8 mouse cellular contexts compared by ENCODE assay signal in genomic region chr13:54692711-54693557, GRCm38 (mm10). TPM values are rescaled to one million over a fixed set of nuclear protein-coding genes. Genes with fewer than 3 reads are reported as not detected.
DNase-seq lines count a peak whose midpoint lies in the region; TF ChIP-seq lines count a peak whose summit lies in the region.

No protein-coding gene starts in this region.

- H3K4me2 ChIP-seq in CH12.LX (ENCODE audit: insufficient read depth, low read depth, poor library complexity, severe bottlenecking): peak overlapping the region; percentile 79

- H3K4me1 ChIP-seq in heart, adult 2 months (ENCODE audit: control insufficient read depth, insufficient read depth, low read length): peaks cover 12% of the 10 kb centered on the region
- H3K4me1 ChIP-seq in CH12.LX (ENCODE audit: control insufficient read depth in 1 of 2, insufficient read depth in 2 of 2): peaks cover 12 to 42% of the 10 kb centered on the region in 2 experiments
- H3K4me1 ChIP-seq in forebrain, embryonic 10.5 days: peaks cover 43% of the 10 kb centered on the region
- peaks cover 24% of the 10 kb centered on the region for H3K4me1 ChIP-seq in small intestine, adult 2 months (ENCODE audit: control insufficient read depth, insufficient read depth, insufficient read length, low read length)

- peak overlapping the region; percentile 99 for H3K4me3 ChIP-seq in heart, adult 2 months
- peak overlapping the region; percentile 92 to 98 (median 97) for H3K4me3 ChIP-seq in CH12.LX (replicated peaks in 1 of 3; ENCODE audit: low read depth in 2 of 3, low read length in 2 of 3, poor library complexity in 1 of 3)
- H3K4me3 ChIP-seq in forebrain, embryonic 10.5 days: peak overlapping the region; percentile 87
- peak overlapping the region; percentile 88 for H3K4me3 ChIP-seq in small intestine, adult 2 months (ENCODE audit: low read depth, low read length)

- H3K9me3 ChIP-seq in CH12.LX (replicated peaks; ENCODE audit: low read length): no peaks in the 10 kb centered on the region
- no peaks in the 10 kb centered on the region for H3K9me3 ChIP-seq in forebrain, embryonic 10.5 days

- peak overlapping the region; percentile 97 for H3K9ac ChIP-seq in heart, adult 2 months (ENCODE audit: low read depth, low read length)
- H3K9ac ChIP-seq in CH12.LX (ENCODE audit: insufficient read depth, low read depth): peak overlapping the region; percentile 79

- no peak for DNase-seq in heart, adult 2 months
- no peak for DNase-seq in heart, postnatal 4 days
- DNase-seq in CH12.LX (ENCODE audit: extremely low read depth): no peak
- DNase-seq in forebrain, embryonic 10.5 days (ENCODE audit: extremely low spot score, low spot score): peak; percentile 32
- DNase-seq in liver: peak; percentile 24
- DNase-seq in urinary bladder, adult 2 months (ENCODE audit: low spot score): no peak
- no peak for DNase-seq in layer of hippocampus, postnatal 25 days (ENCODE audit: extremely low spot score in 1 of 2, low spot score in 1 of 2)

- TF ChIP-seq CTCF in heart, adult 2 months (IDR thresholded peaks at IDR 0.05): no peak
- no peak for TF ChIP-seq CTCF in CH12.LX (conservative IDR thresholded peaks at IDR 0.05 in 1 of 2, IDR thresholded peaks at IDR 0.05 in 1 of 2; ENCODE audit: low read depth in 2 of 2, low read length in 2 of 2)
- TF ChIP-seq CTCF in small intestine, adult 2 months (IDR thresholded peaks at IDR 0.05; ENCODE audit: extremely low read depth, insufficient read length, insufficient replicate concordance, low read depth, low read length): no peak

- intact Hi-C loops in heart, adult 2 months (cut with DNase I): loop anchor here (5.0 kb wide), 1 partner anchor 226 kb away; the partner anchor contains the start of gene Thoc3

- no peaks in the 10 kb centered on the region for H3K79me2 ChIP-seq in heart, adult 2 months (replicated peaks; ENCODE audit: control insufficient read depth, insufficient read depth, low read length)
- peaks cover 11% of the 10 kb centered on the region for H3K79me2 ChIP-seq in CH12.LX (replicated peaks; ENCODE audit: control insufficient read depth, extremely low read depth, insufficient read depth, poor library complexity, severe bottlenecking)

- H3K36me3 ChIP-seq in heart, adult 2 months (ENCODE audit: control insufficient read depth, insufficient read depth, low read length): no peaks in the 10 kb centered on the region
- H3K36me3 ChIP-seq in CH12.LX (replicated peaks in 1 of 2; ENCODE audit: control insufficient read depth in 1 of 2, insufficient read depth in 1 of 2, low read length in 1 of 2): peaks cover 0 to 8% of the 10 kb centered on the region in 2 experiments
- peaks cover 5% of the 10 kb centered on the region; the same call in 1 of the 2 replicates for H3K36me3 ChIP-seq in forebrain, embryonic 10.5 days (replicated peaks)
- H3K36me3 ChIP-seq in small intestine, adult 2 months (ENCODE audit: control insufficient read depth, insufficient read depth, low read length): no peaks in the 10 kb centered on the region

- WGBS in heart, adult 2 months: 4% methylated on average over 21 of the region's 21 CpGs
- 17% methylated on average over 21 of the region's 21 CpGs for WGBS in forebrain, embryonic 10.5 days
- 3% methylated on average over 21 of the region's 21 CpGs for WGBS in small intestine, adult 2 months

- in situ Hi-C loops in CH12.LX (cut with MboI; ENCODE audit: low pct_ligation_motif_present, low pct_unique_long_range_greater_than_20kb, low sequenced_read_pairs): no loop called here

- peak overlapping the region; percentile 90 for H3K27ac ChIP-seq in heart, adult 2 months
- peak overlapping the region; percentile 91 for H3K27ac ChIP-seq in CH12.LX (ENCODE audit: insufficient read depth, low read depth)
- H3K27ac ChIP-seq in forebrain, embryonic 10.5 days: peak overlapping the region; percentile 96
- peak overlapping the region; percentile 92 for H3K27ac ChIP-seq in small intestine, adult 2 months (ENCODE audit: insufficient read depth, low read depth, low read length)

- no peaks in the 10 kb centered on the region for H3K27me3 ChIP-seq in heart, adult 2 months (ENCODE audit: control insufficient read depth, insufficient read depth, low read length)
- peaks cover 8% of the 10 kb centered on the region for H3K27me3 ChIP-seq in CH12.LX (replicated peaks)
- no peaks in the 10 kb centered on the region for H3K27me3 ChIP-seq in forebrain, embryonic 10.5 days (ENCODE audit: poor library complexity, severe bottlenecking)
- H3K27me3 ChIP-seq in small intestine, adult 2 months (ENCODE audit: control insufficient read depth, insufficient read depth, low read length): no peaks in the 10 kb centered on the region

- TF ChIP-seq RAD21 in CH12.LX (IDR thresholded peaks at IDR 0.05; ENCODE audit: low read depth, low read length): no peak

- no peak for TF ChIP-seq POLR2A in heart, adult 2 months (IDR thresholded peaks at IDR 0.05; ENCODE audit: insufficient read depth, low read depth, low read length)
- TF ChIP-seq POLR2A in CH12.LX (IDR thresholded peaks at IDR 0.05; ENCODE audit: low read depth, low read length): no peak
- TF ChIP-seq POLR2A in small intestine, adult 2 months (IDR thresholded peaks at IDR 0.05; ENCODE audit: low read depth, low read length): no peak

- no peak for TF ChIP-seq EP300 in heart, adult 2 months (IDR thresholded peaks at IDR 0.05; ENCODE audit: insufficient read depth, low read depth, low read length)
- TF ChIP-seq EP300 in CH12.LX (IDR thresholded peaks at IDR 0.05; ENCODE audit: low read length): no peak

- dilution Hi-C loops in CH12.LX (cut with MboI; ENCODE audit: extremely low pct_ligation_motif_present, extremely low pct_unique_long_range_greater_than_20kb, low sequenced_read_pairs): no loop called here

TF ChIP-seq in CH12.LX, 34 proteins besides CTCF, POLR2A, EP300 and RAD21:
- no peak for TF ChIP-seq MEF2A (IDR thresholded peaks at IDR 0.05; ENCODE audit: borderline replicate concordance, low read depth, low read length)
- no peak for TF ChIP-seq SIN3A (IDR thresholded peaks at IDR 0.05; ENCODE audit: low read length)
- TF ChIP-seq MAFK (IDR thresholded peaks at IDR 0.05; ENCODE audit: insufficient replicate concordance, low read length): no peak
- no peak for TF ChIP-seq CHD1 (IDR thresholded peaks at IDR 0.05; ENCODE audit: low read depth, low read length)
- TF ChIP-seq USF1 (IDR thresholded peaks at IDR 0.05; ENCODE audit: low read depth, low read length): no peak
- TF ChIP-seq NRF1 (IDR thresholded peaks at IDR 0.05; ENCODE audit: low read depth, low read length): no peak
- TF ChIP-seq MYC (IDR thresholded peaks at IDR 0.05; ENCODE audit: low read depth, low read length): no peak
- TF ChIP-seq E2F4 (IDR thresholded peaks at IDR 0.05; ENCODE audit: insufficient replicate concordance, low read depth, low read length): no peak
- TF ChIP-seq JUND (conservative IDR thresholded peaks at IDR 0.05; ENCODE audit: low read depth, low read length): no peak
- TF ChIP-seq CHD2 (IDR thresholded peaks at IDR 0.05; ENCODE audit: low read length): no peak

RNA-seq across cellular contexts. Expression of gene Rnf44, which starts 0.8 kb away (rescaled TPM):
- total RNA-seq in heart, adult 2 months (2021): 10 to 100 TPM; 51.6 to 54.6 TPM
- polyA plus RNA-seq in heart, adult 2 months (2012; rRNA removed): 69.2 and 94.5 TPM in 2 replicates
- 10 to 100 TPM; 60.7 to 67.0 TPM for total RNA-seq in heart, postnatal 4 days (2021)
- 12.3 TPM in 2 replicates for total RNA-seq in CH12.LX (2012; rRNA removed)
- 5.6 and 6.7 TPM in 2 replicates for total RNA-seq in CH12.LX (2014; rRNA removed)
- polyA plus RNA-seq in CH12.LX (2012; ENCODE audit: insufficient read length, low read depth): 32.5 and 38.1 TPM in 2 replicates
- 88.6 and 106 TPM in 2 replicates for polyA plus RNA-seq in forebrain, embryonic 10.5 days (2016; fragmentation: Nextera tagmentation; extraction: Ambion mirVana)
- 206 and 318 TPM in 2 replicates for polyA plus RNA-seq in small intestine, adult 2 months (2012; rRNA removed)
- polyA plus RNA-seq in urinary bladder, adult 2 months (2012; rRNA removed): 69.3 and 86.5 TPM in 2 replicates
- total RNA-seq in layer of hippocampus, postnatal 25 days (2021): 100 to 1,000 TPM; 139 to 158 TPM

RNA-seq across cellular contexts. Expression of gene Cdhr2, which starts 8.3 kb away (rescaled TPM):
- total RNA-seq in heart, adult 2 months (2021): not detected
- 0.04 TPM in 1 of 2 replicates, not detected in the other for polyA plus RNA-seq in heart, adult 2 months (2012; rRNA removed)
- total RNA-seq in heart, postnatal 4 days (2021): not detected
- total RNA-seq in CH12.LX (2012; rRNA removed): not detected in 2 replicates
- total RNA-seq in CH12.LX (2014; rRNA removed): not detected in 2 replicates
- not detected in 2 replicates for polyA plus RNA-seq in CH12.LX (2012; ENCODE audit: insufficient read length, low read depth)
- 0.04 TPM in 1 of 2 replicates, not detected in the other for polyA plus RNA-seq in forebrain, embryonic 10.5 days (2016; fragmentation: Nextera tagmentation; extraction: Ambion mirVana)
- 473 and 1,001 TPM in 2 replicates for polyA plus RNA-seq in small intestine, adult 2 months (2012; rRNA removed)
- polyA plus RNA-seq in urinary bladder, adult 2 months (2012; rRNA removed): 0.03 TPM in 2 replicates
- total RNA-seq in layer of hippocampus, postnatal 25 days (2021): under 1 TPM; 0.25 to 0.31 TPM

RNA-seq across cellular contexts. Expression of gene Gprin1, which starts 56.7 kb away (rescaled TPM):
- total RNA-seq in heart, adult 2 months (2021): not detected
- polyA plus RNA-seq in heart, adult 2 months (2012; rRNA removed): 0.03 TPM in 1 of 2 replicates, not detected in the other
- under 1 TPM; 0.10 to 0.11 TPM for total RNA-seq in heart, postnatal 4 days (2021)
- not detected in 2 replicates for total RNA-seq in CH12.LX (2012; rRNA removed)
- total RNA-seq in CH12.LX (2014; rRNA removed): not detected in 2 replicates
- not detected in 2 replicates for polyA plus RNA-seq in CH12.LX (2012; ENCODE audit: insufficient read length, low read depth)
- 0.56 and 0.57 TPM in 2 replicates for polyA plus RNA-seq in forebrain, embryonic 10.5 days (2016; fragmentation: Nextera tagmentation; extraction: Ambion mirVana)
- 0.14 and 0.18 TPM in 2 replicates for polyA plus RNA-seq in small intestine, adult 2 months (2012; rRNA removed)
- polyA plus RNA-seq in urinary bladder, adult 2 months (2012; rRNA removed): 0.07 and 0.10 TPM in 2 replicates
- total RNA-seq in layer of hippocampus, postnatal 25 days (2021): 100 to 1,000 TPM; 149 to 152 TPM

Comparison
In these comparisons a context has a peak if more than half of its experiments do, and no peak if none do; other contexts are left out.
1. DNase-seq: peak in forebrain, embryonic 10.5 days (single experiment) and liver (single experiment); none in heart, adult 2 months (0 of 2), heart, postnatal 4 days (single experiment), CH12.LX (single experiment), urinary bladder, adult 2 months (single experiment) and layer of hippocampus, postnatal 25 days (0 of 2).
2. RNA of gene Cdhr2, which starts 8.3 kb away (polyA plus RNA-seq): 473 to 1,001 TPM in small intestine, adult 2 months; 0.04 TPM in heart, adult 2 months, 0.04 TPM in forebrain, embryonic 10.5 days, 0.03 TPM in urinary bladder, adult 2 months and not detected in CH12.LX; every median in the first group is over 100 times any median in the second.
3. Peak in every context shown above with its lines, with median percentiles within 50 percentile points of each other: H3K27ac ChIP-seq and H3K4me3 ChIP-seq.